Mouse (Mus musculus) telencephalon, adult 2 months (tissue): Measurements from ENCODE around the gene Aldh1l2.
"Not testable (repeated sequence)": the region's sequence is repeated elsewhere in the genome, so short reads cannot be mapped to it uniquely, and the experiment has no call there.

Source experiments
- DNase-seq: peaks from one replicate; pipeline ENCODE4 v3.0.0-alpha.2; 2011; ENCODE audit warnings: low read depth, low spot score

Gene Aldh1l2

DNA sequence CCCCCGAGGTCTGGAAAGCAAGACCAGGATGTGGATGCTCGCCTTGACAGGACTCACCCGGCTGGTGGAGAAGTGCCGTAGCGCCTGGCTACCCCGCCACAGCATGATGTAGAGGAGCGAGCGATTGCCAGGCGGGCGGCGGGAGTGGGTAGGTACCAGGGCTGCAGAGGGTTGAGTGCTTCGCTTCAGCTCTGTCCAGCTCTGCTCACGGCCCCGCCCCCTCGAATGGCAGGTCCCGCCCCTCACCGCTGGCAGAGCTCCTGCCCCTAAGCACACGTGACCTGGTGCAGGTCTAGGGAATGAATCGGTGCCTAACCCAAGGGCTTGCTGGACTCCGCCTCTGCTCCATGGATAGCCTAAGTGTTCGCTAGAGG lies at the start of gene Aldh1l2:
Gene Aldh1l2 (minus strand): TSS at position 231 of the 374 bp plus-strand sequence.
- peak; percentile 12 for DNase-seq

DNA sequence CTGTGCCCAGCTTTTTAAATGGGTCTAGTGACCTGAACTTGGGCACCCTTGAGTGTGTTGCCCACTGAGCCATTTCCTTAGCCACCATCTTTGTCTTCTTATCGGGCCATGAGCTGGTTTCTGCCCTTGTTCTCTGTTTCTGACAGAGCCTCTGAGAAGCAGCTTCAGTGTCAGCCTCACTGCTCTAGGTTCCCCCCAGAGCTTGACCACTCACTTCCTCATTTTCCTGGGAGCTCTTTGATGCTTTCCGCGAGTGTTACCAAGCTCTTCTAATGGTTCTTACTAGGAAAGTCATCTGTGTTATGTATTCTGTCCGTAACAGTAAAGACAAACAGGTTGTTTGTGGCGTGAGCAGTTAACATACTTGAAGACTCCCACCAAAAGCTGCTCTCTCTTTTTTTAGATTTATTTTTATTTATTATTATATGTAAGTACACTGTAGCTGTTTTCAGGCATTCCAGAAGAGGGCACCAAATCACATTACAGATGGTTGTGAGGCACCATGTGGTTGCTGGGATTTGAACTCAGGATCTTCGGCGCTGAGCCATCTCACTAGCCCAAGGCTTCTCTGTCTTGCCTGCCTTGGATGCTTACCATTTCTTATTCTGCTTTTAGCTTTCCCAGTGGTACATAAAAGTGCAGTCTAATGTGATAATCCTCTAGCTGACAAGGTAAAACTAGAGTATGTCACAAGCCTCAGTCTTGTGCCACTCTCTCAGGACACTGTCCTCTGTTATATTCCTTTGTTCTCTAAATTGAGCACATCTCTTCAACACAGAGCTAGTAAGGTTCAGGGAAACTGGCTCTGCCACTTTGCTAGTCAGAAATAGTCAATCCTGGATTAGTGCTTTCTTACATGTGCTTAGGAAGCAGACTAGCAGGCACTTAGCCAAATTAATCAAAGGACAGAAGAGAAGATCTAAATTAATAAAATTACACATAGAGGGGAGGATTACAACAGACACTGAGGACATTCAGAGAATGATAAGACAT lies 31.8 kb upstream of the Aldh1l2 start:
- DNase-seq: no peak

DNA sequence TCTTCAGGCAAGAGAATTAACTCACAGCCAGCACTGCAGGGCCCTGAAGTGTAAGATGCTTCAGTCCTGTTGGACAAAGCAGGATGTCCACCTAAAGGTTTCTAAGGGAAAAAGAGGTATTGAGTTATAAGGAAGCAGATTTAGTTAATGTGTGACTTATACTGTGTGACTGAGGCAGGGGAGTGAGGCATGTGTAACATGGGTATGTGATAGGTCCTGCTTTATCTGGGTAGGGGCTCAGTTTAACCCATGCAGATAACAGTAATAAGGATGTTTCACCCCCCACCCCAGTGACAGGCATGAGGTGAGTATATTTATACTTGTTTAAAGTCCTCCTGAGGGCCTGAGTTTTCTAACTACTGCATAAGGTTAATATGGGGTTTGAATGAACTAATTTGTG lies 29.1 kb upstream of the Aldh1l2 start:
- DNase-seq: no peak

GRCm38 (mm10) chr10:83545341-83545740 lies 11.4 kb upstream of the Aldh1l2 start:
- no peak for DNase-seq

GRCm38 (mm10) chr10:83544103-83544479 lies 10.2 kb upstream of the Aldh1l2 start:
- DNase-seq: peak; percentile 18

- peak; percentile 81 for DNase-seq
Observed at GRCm38 (mm10) chr10:83543439-83544102, 9.6 kb upstream of the Aldh1l2 start, which contains the start of gene Washc4. Gene Washc4, plus strand, starts transcription at chr10:83543752.

GRCm38 (mm10) chr10:83542241-83542640 lies 8.3 kb upstream of the Aldh1l2 start:
- peak; percentile 58 for DNase-seq

DNA sequence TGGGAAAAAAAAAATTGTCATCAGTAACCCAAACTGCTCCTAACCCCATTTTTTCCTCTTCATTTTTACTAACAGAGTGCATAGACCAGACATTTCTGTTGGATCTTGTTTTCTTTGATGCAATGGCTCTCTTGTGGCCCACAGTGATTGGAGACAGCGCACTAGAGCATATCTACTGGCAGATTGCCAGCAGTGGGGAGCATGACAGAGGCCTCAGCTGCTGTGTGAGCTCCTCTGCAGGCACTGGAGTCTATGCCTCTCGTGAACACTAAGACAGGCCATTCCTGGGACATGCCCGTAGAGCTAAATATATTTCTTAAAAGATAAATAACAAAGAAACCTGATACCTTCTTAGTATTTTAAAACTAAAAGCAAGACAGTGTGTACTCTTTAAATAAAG lies 6.2 kb upstream of the Aldh1l2 start:
- DNase-seq: no peak

DNA sequence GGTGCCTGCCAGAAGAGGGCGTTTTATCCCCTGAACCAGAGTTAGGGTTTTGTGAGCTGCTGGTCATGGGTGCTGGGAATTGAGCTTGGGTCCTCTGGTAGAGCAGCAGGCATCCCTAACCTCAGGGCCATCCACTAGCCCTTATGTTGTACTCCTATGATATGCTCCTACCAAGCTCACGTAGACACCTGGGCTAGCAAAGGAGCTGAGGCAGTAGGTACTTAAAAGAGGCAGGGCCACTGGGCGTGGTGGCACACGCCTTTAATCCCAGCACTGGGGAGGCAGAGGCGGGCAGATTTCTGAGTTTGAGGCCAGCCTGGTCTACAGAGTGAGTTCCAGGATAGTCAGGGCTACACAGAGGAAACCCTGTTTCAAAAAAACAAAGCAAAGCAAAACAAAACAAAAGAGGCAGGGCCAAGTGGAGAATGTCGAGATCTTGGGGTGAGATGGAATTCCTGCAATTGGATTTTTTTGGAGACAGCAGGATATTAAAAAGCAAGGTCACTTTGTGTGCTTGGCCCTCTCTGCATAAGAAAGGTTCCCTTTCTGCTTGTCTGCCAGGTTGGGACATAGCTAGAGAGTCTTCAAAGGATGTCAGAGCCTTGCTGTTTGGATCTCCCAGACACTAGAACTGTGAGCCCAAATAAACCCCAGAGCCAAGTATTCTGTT lies 5.5 kb upstream of the Aldh1l2 start:
- DNase-seq: no peak

GRCm38 (mm10) chr10:83536436-83536835 lies 2.5 kb upstream of the Aldh1l2 start:
- DNase-seq: no peak

DNA sequence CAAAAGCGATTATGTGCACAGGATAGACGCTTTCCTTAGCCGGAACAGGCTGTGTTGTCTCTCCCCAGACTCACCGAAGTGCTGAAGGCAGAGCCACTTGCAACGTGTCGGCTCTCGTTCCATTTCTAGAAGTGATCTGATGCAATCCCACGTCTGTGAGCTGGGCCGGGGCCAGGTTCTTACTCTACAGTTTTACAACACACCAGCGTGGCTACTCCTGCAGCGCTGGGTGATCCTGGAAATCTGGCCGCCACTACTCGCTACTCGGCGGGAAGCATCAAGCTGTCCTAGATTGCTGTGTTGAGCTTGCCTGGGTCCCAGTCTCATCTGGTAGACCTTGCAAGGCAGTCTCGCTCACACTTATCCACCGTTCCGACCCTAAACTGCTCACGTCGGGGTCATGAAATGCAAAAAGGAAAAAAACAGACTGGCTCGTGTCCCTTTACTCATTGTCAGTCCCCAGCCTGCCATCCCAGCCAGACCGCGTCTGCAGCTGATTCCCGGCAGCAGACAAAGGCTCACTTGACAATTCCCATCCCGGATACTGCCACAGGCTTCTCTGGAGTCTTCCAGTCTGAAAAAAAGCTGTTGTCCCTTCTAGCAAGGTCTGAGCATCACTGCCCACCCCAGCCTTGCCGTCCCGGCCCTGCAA lies 556 bp downstream of the Aldh1l2 start:
- DNase-seq: peak; percentile 47

DNA sequence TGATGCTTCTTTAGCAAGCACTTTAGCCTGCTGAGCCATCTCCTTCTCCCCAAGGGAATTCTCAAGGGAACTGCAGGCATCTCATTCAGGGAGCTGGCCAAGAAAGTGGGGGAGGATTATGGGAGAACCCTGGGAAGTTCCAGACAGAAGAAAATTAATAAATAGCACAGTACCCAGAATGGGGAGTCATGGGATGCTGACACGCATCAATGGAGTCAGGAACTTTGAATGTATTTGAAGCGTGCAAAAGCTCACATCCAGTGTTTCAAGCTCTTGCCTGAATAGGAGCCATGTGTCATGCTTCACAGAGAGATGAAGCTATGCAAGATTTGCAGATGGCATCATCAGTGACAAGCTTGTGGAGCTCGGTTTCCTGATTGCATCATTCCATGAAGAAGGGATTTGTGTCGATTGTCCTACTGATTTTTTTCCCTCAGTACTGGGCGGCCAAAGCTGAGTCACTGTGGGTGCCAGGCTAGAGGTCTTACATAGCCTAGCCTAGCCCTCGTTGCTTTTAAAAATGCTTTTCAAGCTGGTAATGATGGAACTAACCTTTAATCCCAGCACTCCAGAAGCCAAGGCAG lies 3.5 kb downstream of the Aldh1l2 start:
- DNase-seq: no peak

DNA sequence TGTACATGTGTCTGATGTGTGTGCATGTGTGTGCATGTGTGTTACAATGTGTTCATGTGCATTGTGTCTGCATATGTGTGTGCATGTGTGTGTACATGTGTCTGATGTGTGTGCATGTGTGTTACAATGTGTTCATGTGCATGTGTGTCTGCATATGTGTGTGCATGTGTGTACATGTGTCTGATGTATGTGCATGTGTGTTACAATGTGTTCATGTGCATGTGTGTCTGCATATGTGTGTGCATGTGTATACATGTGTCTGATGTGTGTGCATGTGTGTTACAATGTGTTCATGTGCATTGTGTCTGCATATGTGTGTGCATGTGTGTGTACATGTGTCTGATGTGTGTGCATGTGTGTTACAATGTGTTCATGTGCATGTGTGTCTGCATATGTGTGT lies 9.7 kb downstream of the Aldh1l2 start:
- not testable (repeated sequence) for DNase-seq

GRCm38 (mm10) chr10:83520990-83521389 lies 12.9 kb downstream of the Aldh1l2 start:
- no peak for DNase-seq

- no peak for DNase-seq
Observed at GRCm38 (mm10) chr10:83513736-83514135, 20.2 kb downstream of the Aldh1l2 start.

DNA sequence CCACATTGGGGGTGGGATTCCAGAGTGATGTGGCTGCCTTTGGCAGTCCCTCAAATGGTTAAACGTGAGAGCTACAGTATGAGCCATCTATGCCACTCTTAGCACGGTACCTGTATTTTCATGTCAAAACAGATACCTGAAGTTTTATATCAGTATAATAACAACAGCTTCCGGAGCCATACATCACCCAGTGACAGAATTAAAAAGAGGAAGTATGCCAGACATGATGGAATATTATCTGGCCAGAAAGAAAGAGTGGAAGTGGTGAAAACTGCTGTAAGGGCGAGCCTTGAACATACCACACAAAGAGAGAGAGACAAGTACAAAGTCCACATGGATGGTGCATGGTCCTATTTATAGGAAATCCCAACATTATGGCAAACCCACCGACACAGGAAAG lies 22.6 kb downstream of the Aldh1l2 start:
- no peak for DNase-seq

DNA sequence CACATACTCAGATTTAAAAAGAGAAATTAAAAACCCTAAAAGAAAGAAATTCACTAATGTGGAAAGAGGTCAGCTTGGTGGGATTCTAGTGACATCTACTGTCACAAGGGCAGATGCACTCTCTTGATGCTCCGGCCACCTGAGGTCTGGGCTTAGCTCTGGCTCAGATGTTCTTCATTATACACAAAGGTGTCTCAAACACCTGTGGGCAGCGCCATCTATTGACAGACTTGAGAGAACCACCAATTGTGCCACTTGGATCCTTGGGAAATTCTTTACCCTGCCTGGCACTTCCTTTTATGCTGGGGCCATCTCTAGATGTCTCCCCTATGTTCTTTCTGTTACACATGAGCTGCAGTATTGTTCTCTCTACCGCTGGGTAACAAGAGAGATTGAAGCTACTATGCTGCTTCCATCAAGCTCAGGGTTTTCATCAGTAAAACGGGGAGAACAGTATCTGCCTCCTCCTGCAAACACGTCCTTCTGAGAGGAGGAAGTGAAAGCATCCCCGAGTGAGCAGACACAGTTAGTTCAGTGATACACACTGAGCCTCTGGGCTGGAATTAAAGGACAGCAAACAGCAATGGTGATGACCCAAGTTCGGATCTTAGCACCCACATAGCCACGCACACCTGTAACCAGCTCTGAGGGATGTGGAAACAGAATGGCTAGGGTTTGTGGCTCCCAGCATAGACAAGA lies 24.8 kb downstream of the Aldh1l2 start:
- peak; percentile 3 for DNase-seq

DNA sequence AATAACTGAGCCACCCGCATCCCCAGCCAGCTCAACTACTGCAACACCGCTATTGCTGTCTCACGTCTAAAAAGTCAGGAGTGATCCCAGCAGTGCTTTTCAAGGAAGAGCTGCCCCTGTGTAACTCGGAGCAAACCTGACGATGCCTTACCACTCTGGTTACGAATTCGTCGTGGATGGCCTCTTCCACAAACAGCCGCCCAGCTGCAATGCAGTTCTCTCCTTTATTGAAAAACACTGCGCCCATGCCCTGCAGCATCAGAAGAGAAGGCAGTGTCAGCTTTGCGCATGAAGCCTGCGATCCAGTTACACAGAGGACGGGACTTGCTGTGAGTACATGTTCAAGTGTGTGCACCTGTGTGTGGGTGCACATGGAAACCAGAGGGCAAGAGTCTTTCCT lies 36.6 kb downstream of the Aldh1l2 start:
- DNase-seq: no peak

DNA sequence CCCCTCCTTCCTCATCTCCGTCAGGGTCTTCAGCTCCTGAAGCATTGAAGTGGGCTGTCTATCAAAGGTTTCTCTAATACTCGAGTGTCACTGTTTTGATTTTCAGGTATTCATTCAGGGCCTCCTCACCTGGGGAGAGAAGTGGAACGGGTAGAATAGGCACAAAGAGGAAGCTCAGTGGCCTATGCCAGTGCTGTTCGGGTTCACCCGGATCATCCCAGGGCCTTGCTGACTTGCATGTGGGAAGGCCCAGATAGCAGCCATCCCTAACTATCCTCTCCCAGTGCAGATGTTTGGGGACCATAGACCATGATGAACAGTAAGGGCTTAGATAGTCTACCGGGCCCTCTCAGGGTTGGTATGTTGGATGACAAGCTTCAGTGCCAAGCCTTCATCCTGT lies 43.4 kb downstream of the Aldh1l2 start:
- DNase-seq: no peak

GRCm38 (mm10) chr10:83477286-83477685 lies 56.7 kb downstream of the Aldh1l2 start:
- DNase-seq: peak; percentile 10

- DNase-seq: no peak
Observed at GRCm38 (mm10) chr10:83475226-83475625, 58.7 kb downstream of the Aldh1l2 start.
